11 mouse cellular contexts compared by ENCODE assay signal in the genomic region with DNA sequence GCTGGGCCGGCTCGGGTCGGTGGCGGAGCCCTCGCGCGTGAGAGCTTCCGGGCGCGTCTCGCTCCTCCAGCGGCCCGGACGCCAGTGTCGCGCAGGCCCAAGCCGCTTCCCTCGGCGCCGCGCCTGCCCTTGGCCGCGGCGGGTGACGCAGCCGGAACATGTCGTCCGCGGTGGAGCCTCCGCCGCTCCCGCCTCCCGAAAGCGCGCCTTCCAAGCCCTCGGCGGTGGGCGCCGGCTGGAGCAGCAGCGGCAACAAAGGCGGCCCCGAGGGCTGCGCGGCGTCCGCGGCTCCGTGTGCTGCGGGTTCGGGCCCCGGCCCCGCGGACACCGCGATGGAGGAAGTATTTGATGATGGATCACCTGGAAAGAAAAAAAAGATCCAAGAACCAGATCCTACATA. TPM values are rescaled to one million over a fixed set of nuclear protein-coding genes. Genes with fewer than 3 reads are reported as not detected.
DNase-seq lines count a peak whose midpoint lies in the region; ATAC-seq and TF ChIP-seq lines count a peak whose summit lies in the region.
"Not testable (repeated sequence)": the region's sequence is repeated elsewhere in the genome, so short reads cannot be mapped to it uniquely, and the experiment has no call there.
"Had no signal": no experiment of that assay in that cellular context is flagged by ENCODE, and none has a peak within 500 bp of the region (broad histone marks: within the 10 kb centered on the region; RNA-seq: fewer than 3 reads in every experiment).

No protein-coding gene starts in this region.

- H3K4me3 ChIP-seq in forebrain, embryonic 12.5 days (replicated peaks): peak overlapping the region; percentile 27
- H3K4me3 ChIP-seq in hindbrain, embryonic 10.5 days: peak overlapping the region; percentile 45
- H3K4me3 ChIP-seq in kidney, embryonic 14.5 days (ENCODE audit: low read length): peak overlapping the region; percentile 25
- H3K4me3 ChIP-seq in liver, embryonic 12.5 days: peak overlapping the region; percentile 38
- not testable (repeated sequence) for H3K4me3 ChIP-seq in midbrain, embryonic 16.5 days (ENCODE audit: low read depth, low read length)
- H3K4me3 ChIP-seq in testis, adult 2 months (ENCODE audit: control insufficient read depth, low read depth, low read length): peak overlapping the region; percentile 88

- TF ChIP-seq CTCF in testis, adult 2 months (IDR thresholded peaks at IDR 0.05; ENCODE audit: control insufficient read depth, insufficient read depth, insufficient replicate concordance, low read depth, low read length): not testable (repeated sequence)

- H3K36me3 ChIP-seq in forebrain, embryonic 12.5 days (replicated peaks); hindbrain, embryonic 10.5 days; kidney, embryonic 14.5 days (ENCODE audit: control insufficient read depth, insufficient read depth, low read length); liver, embryonic 12.5 days; midbrain, embryonic 16.5 days (ENCODE audit: control insufficient read depth, insufficient read depth, low read length); testis, adult 2 months (ENCODE audit: control insufficient read depth, insufficient read depth, low read length): not testable (repeated sequence)

- not testable (repeated sequence) for H3K9ac ChIP-seq in forebrain, embryonic 12.5 days; kidney, embryonic 14.5 days (ENCODE audit: low read depth, low read length); liver, embryonic 12.5 days; midbrain, embryonic 16.5 days (ENCODE audit: low read depth, low read length)

- ATAC-seq in forebrain, embryonic 12.5 days (ENCODE audit: low FRiP score); kidney, embryonic 14.5 days (ENCODE audit: low FRiP score, low TSS enrichment); liver, embryonic 12.5 days; midbrain, embryonic 16.5 days: not testable (repeated sequence)

- 23% methylated on average over 55 of the region's 55 CpGs for WGBS in forebrain, embryonic 12.5 days
- 19% methylated on average over 55 of the region's 55 CpGs for WGBS in hindbrain, embryonic 10.5 days
- 23% methylated on average over 55 of the region's 55 CpGs for WGBS in kidney, embryonic 14.5 days
- 15% methylated on average over 55 of the region's 55 CpGs for WGBS in liver, embryonic 12.5 days (ENCODE audit: insufficient replicate concordance)
- 24% methylated on average over 55 of the region's 55 CpGs for WGBS in midbrain, embryonic 16.5 days

- peaks cover 33% of the 10 kb centered on the region for H3K9me3 ChIP-seq in forebrain, embryonic 12.5 days
- peaks cover 38% of the 10 kb centered on the region for H3K9me3 ChIP-seq in hindbrain, embryonic 10.5 days
- peaks cover 19% of the 10 kb centered on the region for H3K9me3 ChIP-seq in kidney, embryonic 14.5 days (ENCODE audit: control insufficient read depth, low read length)
- peaks cover 23% of the 10 kb centered on the region for H3K9me3 ChIP-seq in liver, embryonic 12.5 days (replicated peaks)
- peaks cover 18% of the 10 kb centered on the region for H3K9me3 ChIP-seq in midbrain, embryonic 16.5 days (replicated peaks; ENCODE audit: control insufficient read depth, low read length, poor library complexity, severe bottlenecking)

- H3K27me3 ChIP-seq in forebrain, embryonic 12.5 days; hindbrain, embryonic 10.5 days (ENCODE audit: insufficient read depth, poor library complexity, severe bottlenecking); kidney, embryonic 14.5 days (ENCODE audit: control insufficient read depth, insufficient read depth, low read length); liver, embryonic 12.5 days (replicated peaks); midbrain, embryonic 16.5 days (ENCODE audit: control insufficient read depth, insufficient read depth, low read depth, low read length); testis, adult 2 months (ENCODE audit: control insufficient read depth, insufficient read depth, low read length): not testable (repeated sequence)

- not testable (repeated sequence) for TF ChIP-seq POLR2A in testis, adult 2 months (IDR thresholded peaks at IDR 0.05; ENCODE audit: control insufficient read depth, low read depth, low read length)

- not testable (repeated sequence) for H3K4me1 ChIP-seq in forebrain, embryonic 12.5 days; hindbrain, embryonic 10.5 days (replicated peaks); kidney, embryonic 14.5 days (ENCODE audit: control insufficient read depth, insufficient read depth, low read length); liver, embryonic 12.5 days; midbrain, embryonic 16.5 days (ENCODE audit: control insufficient read depth, insufficient read depth, low read length); testis, adult 2 months (ENCODE audit: control insufficient read depth, insufficient read depth, low read length)

- H3K27ac ChIP-seq in forebrain, embryonic 12.5 days; hindbrain, embryonic 10.5 days; kidney, embryonic 14.5 days (ENCODE audit: low read depth, low read length); liver, embryonic 12.5 days; midbrain, embryonic 16.5 days (ENCODE audit: low read length): not testable (repeated sequence)
- H3K27ac ChIP-seq in testis, adult 2 months (ENCODE audit: control insufficient read depth, insufficient read depth, low read depth, low read length): peak overlapping the region; percentile 80

- peak; percentile 2 for DNase-seq in adrenal gland, postnatal 25 days
- DNase-seq in hindbrain, embryonic 10.5 days (ENCODE audit: low spot score): peak; percentile 11

- peak overlapping the region; percentile 39 for H3K4me2 ChIP-seq in forebrain, embryonic 12.5 days
- H3K4me2 ChIP-seq in kidney, embryonic 14.5 days (replicated peaks; ENCODE audit: low read depth, low read length): peak overlapping the region; percentile 38
- peak overlapping the region; percentile 57 for H3K4me2 ChIP-seq in liver, embryonic 12.5 days
- peak overlapping the region; percentile 30; the same call in 1 of the 2 replicates for H3K4me2 ChIP-seq in midbrain, embryonic 16.5 days (ENCODE audit: low read length)

RNA-seq across cellular contexts. Expression of a gene that starts 29.5 kb away (rescaled TPM):
- total RNA-seq in adrenal gland, postnatal 25 days (2021): 0.33 TPM in 1 of 2 replicates, not detected in the other
- not detected in 2 replicates for polyA plus RNA-seq in forebrain, embryonic 12.5 days (2016; fragmentation: Nextera tagmentation; extraction: Ambion mirVana)
- polyA plus RNA-seq in hindbrain, embryonic 10.5 days (2016; fragmentation: Nextera tagmentation; extraction: Ambion mirVana): not detected in 2 replicates
- polyA plus RNA-seq in kidney, embryonic 14.5 days (2014; fragmentation: Nextera tagmentation; extraction: Ambion mirVana): 0.30 and 0.35 TPM in 2 replicates
- 0.32 and 0.37 TPM in 2 replicates for polyA plus RNA-seq in liver, embryonic 12.5 days (2016; fragmentation: Nextera tagmentation; extraction: Ambion mirVana)
- polyA plus RNA-seq in midbrain, embryonic 16.5 days (2015; fragmentation: Nextera tagmentation; extraction: Ambion mirVana): not detected in 2 replicates
- 0.04 TPM in 1 of 2 replicates, not detected in the other for polyA plus RNA-seq in testis, adult 2 months (2012; rRNA removed)
- total RNA-seq: CH12.LX had no signal
- polyA plus RNA-seq: brain, embryonic 14.5 days; frontal cortex, adult 2 months; gonadal fat pad, adult 2 months had no signal
